Mouse (Mus musculus) bone marrow macrophage, adult 2 months (primary cell): ENCODE results near the gene Cd47.

ENCODE experiments used
- CTCF ChIP-seq: IDR thresholded peaks from 2 replicates; pipeline ENCODE4 v1.5.1; 2012; ENCODE audit warnings: low read depth, mild to moderate bottlenecking, low read length, moderate library complexity
- POLR2A ChIP-seq: IDR thresholded peaks from 2 replicates; pipeline ENCODE4 v1.6.1; 2012; ENCODE audit warnings: mild to moderate bottlenecking, low read depth, low read length, borderline replicate concordance

DNA sequence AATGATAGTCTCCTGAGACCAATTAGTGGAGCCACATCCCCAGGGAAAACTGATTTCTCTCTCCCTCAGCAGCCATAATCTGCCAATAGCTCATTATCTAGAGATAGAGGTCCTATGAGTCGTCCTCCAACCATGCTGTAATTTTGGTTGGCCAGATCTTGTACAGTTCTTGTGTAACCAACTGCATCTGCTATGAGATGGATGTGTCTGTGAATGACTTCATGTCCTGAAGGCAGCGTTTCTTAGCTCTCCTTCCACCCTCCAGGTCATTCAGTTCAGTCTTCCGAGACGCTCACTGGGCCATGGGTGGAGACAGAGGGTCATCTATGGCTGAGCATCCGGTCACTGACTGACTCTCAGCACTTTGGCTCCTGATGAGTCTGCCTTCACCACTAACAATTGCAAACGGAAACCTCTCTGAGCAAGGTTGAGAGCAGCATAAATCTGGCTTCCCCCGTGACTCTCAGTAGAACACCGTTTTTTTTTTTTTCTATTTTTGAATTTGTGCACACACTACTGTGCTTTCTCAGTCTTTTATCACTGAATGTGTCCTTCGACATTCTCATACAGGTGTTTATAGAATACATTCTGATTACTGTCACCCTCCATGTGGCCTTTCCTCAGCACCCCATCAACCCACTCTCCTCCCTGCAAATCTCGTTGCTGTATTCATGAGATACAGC is 104.1 kb downstream of the Cd47 start:
- TF ChIP-seq POLR2A (no peak), CTCF (no peak)
